Mouse (Mus musculus) G1E-ER4 (cell line): ENCODE results near the gene Zfhx3. TPM values are rescaled to one million over a fixed set of nuclear protein-coding genes. Genes with fewer than 3 reads are reported as not detected.

Experiments used
- GATA1 ChIP-seq: IDR thresholded peaks from one replicate; pipeline ENCODE4 v1.8.0; 2012; ENCODE audit warnings: low read length, inconsistent platforms
- polyA plus RNA-seq: library from polyadenylated mRNA; stranded (reverse); fragments of >175 nt; gene quantifications from 2 replicates; pipeline ENCODE4 v1.2.3, GENCODE M21; 2012

Zfhx3 gene
- polyA plus RNA-seq, 1 experiment, result not detected

DNA sequence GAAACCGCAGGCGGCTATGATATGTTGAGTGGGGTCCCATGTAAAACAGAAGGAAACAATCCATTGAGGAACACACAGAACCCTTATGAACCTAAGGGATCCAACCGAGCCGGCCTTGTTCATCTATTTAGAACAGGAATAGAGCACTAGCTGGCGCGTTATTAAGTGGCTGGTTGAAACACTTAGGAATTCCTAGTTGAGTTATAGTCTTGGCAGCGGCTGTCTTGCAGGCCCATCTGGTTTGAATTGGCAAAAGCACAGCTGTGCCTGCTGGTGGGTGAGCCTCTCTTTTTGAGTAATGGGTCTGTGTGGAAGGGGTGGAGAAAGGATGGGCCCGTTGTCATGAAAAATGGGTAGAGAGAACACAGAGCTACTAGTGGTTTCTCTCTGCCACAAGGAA is 610.1 kb downstream of the Zfhx3 start:
- no peak for TF ChIP-seq GATA1

DNA sequence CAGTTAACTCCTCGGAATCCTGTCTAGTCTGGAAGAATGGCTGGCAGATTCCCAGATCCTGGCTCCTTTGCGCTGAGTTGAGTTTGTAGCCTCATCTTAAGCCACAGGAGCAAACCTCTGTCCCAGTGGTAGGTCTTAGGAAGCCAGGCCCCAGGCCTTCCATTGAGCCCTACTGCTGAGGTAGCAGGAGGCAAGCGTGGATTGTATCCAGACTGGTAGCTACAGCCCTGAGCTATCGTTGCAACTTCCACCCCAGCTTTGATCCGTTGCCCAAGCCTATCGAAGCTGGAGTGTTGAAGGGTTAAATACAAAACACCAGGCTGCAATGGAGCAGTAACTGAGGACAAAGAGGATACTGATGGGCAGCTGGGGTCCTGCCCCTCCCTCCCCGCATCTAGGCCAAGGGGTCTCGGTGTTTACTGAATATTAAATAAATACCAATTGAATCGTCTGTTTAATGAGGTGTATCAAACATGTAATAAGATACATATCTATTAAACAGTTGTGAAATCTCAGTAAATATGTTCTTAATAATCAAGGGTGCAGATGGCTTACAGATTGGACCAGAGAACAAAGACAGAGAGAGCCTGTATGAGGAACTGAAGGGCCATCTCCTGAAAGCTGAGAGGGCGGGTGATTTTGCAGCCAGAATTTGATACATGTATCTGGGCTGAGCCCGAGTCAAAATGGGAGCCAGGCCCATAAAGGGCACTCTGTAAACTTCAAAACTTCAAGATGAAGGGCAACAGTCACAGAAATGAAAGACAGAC is 611.5 kb downstream of the Zfhx3 start:
- TF ChIP-seq GATA1, result no peak

DNA sequence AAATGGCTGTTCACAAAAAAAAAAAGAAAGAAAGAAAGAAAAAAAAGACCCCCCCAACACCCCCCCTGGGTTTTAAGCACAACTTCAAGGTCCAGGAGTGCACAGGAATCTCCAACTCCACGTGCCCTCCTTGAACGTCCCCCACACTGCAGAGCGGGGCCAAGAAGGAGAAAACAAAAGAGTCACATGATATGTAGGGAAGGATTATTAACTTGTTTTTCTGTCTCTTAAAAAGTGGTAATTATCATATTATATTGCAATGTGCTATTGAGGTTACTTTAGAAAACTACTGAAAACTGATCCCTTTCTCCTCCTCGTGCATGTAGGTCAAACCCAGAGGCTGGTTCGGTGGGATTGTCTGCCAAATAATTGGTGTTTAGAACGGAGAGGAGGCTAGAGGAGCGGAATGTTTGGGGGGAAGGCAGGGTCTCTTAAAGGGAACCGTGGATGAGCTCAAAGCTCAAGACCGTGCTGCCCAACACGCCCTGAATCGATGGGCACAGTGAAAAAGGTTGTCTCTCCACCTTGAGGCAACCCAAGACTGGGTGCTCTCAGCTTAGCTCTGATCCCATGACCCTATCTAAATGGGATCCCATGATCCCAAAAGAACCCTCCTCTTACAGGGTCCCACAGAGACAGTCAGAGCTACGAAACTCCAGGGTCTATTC is 612.3 kb downstream of the Zfhx3 start:
- no peak for TF ChIP-seq GATA1

DNA sequence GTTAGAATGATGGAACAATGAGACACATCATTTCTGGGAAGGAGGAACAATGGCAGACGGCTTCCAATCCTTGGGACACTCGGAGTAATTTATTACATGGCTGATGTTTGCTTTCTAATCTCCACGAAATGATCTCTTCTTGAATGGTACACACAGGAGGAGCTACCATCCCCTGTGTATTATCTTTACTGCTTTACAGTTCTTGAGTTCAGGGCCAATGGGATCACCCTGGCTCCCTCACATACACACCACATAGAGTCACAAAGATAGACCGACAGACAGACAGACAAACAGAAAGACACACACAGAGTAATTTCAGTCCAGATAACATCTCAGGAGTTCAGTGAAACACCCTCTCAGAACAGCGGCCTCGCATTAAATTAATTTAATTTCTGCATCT is 621.0 kb downstream of the Zfhx3 start:
- TF ChIP-seq GATA1, result no peak

DNA sequence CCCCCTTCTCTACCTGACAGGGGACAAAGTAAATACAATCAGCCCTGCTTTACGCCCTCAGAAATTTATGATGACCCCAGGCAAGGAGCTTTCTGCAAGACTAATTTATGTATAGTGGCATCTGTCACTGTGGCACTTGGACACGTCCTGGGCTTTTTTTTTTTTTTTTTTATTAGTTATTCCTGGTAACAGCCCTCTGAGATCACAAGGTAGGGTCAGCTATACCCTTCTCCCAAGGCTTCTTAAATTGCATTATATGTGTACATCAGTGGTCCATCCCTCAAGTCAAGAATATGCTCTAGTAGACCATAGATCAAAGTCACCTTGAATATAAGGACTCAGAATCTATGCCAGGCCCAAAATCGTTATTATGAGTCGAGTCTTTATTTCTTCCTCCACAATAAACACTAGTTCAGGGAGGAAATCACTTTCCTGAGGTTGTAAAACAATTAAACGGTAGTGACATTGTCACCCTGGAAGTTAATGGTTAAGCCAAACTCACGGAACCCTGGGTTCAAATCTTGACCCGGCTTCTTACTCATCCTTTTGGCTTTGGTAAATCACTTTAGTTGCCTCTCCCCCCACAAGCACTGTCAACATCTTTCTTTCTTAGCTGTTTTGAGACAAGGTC is 621.6 kb downstream of the Zfhx3 start:
- TF ChIP-seq GATA1, result no peak

DNA sequence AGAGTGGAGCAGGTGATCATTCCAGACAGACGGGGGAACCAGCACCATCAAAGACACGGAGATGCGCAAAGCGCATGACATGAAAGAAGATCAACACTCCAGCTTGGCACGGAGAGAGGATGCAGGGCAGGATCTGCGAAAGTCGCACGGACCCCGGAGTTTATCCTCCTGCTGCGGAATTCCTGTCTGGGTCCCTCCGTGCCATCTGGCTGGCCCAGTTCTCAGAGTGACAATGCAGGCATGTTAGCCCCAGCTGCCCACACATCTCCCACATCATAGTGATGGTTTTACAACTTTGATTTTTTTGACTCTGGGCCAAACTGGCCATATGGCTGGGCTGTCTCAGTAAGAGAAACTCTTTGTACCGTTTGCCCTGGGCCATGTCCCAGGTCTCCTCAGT is 623.6 kb downstream of the Zfhx3 start:
- no peak for TF ChIP-seq GATA1

DNA sequence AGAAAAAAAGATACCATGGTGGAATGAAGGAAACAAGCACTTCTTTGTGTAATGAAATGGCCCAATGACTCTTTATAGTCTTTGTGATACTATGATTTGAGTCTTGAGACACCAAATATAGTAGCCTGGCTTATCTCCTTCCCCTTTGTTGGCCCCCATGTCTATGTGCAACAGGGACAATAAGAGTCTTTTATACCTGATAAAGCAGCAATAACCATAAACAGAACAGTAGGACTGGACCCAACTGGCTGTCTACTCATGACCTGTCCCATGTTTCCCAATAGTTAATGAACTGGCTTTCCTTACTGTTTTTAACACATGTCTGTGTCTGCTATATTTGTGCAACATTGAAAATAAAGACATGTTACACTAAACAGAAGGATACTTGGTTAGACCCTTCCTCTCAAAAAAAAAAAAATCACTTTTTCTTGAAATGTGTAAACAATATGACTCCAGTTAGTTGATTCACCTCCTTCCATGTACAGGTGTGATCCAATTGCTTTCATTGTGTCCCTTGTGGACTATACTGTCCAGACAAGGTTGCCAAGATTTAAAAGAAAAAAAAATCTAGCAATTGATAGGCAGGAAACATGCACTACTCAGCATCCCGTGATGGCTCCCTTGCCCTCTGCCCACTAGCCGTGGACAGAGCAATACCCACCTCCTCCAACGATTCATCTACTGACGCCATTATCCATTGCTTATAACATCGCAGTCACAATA is 631.0 kb downstream of the Zfhx3 start:
- no peak for TF ChIP-seq GATA1

DNA sequence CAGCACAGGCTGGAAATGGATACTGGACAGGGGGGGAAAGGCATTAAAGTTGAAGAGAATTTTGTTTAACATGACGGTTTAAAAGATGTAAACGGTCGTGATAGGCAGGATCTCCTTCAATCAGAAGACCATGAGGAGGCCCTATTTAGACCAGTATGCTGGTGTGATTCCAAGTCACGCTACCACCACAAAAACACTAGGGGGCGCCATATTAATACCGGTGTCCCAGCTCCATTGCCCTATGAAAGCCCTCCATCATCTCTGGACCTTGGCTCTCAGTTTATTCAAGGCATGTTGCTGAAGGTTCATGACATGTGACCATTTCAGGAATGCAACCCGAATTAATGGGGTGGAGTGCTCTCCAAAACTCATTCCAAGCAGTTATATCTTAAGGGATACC is 631.7 kb downstream of the Zfhx3 start:
- TF ChIP-seq GATA1, result no peak

DNA sequence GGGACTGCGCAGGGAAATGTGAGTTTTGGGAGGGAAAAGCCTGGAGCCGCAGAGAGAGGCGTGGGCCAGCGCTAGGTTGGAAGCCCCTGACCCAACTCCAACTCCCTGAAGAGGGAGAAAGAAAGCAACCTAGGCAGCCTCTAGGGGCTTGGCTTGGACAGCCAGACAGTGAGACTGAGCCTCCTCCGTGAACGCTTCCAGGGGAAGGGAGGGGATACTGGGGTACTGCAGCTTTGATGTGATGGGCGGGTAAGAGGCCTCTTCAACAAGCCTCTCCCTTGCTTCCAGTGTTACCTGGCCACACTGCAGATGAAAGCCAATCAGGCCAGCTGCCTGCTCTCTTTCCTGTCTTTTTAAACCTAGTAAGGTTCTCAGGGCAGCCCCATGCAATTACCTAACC is 635.1 kb downstream of the Zfhx3 start:
- no peak for TF ChIP-seq GATA1

DNA sequence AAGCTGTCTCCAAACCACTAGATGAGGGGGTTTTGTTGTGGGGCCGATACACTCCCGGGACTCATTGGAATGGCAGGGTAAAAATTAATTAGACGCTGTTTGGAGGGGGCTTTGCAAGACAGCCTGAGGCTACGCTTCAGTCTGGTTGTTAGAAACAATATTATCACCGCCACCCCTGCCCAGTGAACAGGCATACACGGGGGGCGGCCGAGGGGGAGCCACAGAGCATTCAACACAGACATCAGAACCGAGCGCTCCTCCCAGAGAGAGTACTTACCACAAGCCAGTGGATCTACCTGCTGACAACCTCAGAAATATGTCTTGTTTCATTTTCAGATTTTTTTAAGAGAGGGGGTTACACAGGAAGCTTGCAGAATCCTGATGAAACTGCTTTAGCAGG is 635.9 kb downstream of the Zfhx3 start:
- no peak for TF ChIP-seq GATA1

DNA sequence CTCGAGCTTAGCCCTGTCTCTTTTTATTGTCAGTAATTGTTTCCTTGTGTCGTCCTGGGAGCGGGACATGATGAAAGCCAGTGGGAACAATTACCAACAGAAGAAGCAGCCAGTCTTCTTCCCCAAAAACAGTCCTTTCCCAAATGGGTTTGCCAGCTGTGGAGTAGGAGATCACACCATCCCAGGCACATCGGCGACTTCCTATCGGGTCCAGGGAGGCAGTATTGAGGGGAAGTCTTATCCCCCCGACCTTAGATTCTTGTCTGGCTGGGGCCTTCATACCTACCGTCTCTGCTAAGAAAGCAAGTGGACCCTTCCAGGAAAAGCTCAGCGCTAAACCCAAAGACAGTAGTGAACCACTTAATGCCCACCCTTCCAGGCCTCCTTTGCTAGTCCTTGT is 637.4 kb downstream of the Zfhx3 start:
- no peak for TF ChIP-seq GATA1

DNA sequence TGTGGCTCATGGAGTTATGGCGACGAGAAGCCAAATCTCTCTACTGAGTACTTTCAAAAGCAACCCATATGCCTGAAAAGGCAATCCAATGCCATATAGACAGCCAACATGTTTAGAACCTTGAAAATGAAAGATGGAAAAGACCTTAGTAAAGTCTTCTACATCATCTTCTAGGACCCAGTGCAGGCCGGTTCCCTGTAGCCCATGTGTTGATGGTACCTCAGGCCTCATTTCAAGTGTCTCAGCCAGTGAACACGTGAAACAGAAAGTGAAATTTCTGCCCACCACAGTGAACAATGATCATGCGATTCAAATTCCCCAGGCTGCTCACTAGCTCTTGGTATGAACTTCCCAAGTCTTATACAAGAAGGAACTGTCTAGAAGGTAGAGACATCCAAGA is 637.9 kb downstream of the Zfhx3 start:
- TF ChIP-seq GATA1, result no peak

DNA sequence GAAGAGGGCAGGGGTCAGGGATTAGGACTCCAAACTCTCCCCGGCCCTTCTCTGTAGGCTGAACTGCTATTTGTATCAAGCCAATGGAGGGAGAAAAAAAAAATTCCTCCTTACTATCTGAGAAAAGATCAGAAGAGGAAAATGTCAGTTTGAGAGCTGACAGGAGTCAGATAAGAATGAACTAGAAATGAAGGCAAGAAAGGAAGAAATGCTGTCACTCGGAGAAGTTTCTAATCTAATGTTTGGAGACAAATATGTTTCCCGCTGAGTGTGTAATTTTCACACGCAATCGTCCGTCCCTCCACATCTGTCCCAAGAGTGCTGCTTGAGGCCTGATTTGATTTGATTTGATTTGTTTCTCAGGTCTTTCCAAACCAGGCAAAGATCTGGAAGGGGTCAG is 639.1 kb downstream of the Zfhx3 start:
- TF ChIP-seq GATA1, result no peak

DNA sequence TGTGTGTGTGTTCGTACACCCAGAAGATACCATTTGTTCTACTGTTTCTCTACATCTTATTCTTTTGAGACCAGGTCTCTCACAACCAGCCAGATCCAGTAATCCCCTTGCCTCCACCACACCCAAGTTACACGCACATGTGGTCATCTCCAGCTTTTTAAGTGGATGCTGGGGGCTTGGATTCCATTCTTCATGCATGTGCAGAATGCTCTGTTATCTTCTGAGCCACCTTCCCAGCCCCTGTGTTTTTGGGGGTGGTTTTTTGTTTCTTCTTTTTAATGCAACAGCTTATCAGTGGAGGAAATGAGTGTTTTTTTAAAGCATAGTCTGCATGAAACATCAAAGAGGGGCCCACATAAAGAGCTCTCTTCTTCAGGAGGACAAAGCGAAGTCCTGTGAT is 639.8 kb downstream of the Zfhx3 start:
- TF ChIP-seq GATA1, result no peak

DNA sequence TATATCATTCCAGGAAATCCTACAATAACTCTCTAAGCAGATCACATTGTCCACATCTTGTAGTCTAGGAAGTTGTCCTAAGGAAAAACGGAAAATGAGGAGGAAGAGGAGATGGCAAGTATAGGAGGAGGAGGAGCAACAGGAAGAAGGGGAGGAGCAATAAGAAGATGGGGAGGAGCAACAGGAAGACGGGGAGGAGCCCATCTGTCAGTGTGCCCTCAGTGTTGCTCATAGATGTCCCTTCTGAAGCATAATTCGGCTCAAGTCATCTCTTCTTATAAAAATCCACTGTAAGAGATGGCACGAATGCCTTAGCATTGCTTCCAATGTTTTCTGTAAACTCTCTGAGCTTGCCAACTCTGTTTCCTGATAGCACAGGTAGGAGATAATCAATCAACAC is 640.8 kb downstream of the Zfhx3 start:
- no peak for TF ChIP-seq GATA1
